Mouse (Mus musculus) CH12.LX (cell line): ENCODE data around the gene Lcn12.

ENCODE experiments used
- BHLHE40 ChIP-seq: IDR thresholded peaks from 2 replicates; pipeline ENCODE4 v1.6.1; 2011; ENCODE audit warnings: mild to moderate bottlenecking, low read depth, low read length, improper control_type of control experiment
- CTCF ChIP-seq, 2 experiments: IDR thresholded peaks in 1 of 2; conservative IDR thresholded peaks in 1 of 2; 2 replicates each; pipeline ENCODE4 v1.5.1; 2011 to 2012; ENCODE audit warnings: low read depth in 2 of 2, low read length in 2 of 2, improper control_type of control experiment in 1 of 2, inconsistent platforms in 1 of 2, mild to moderate bottlenecking in 1 of 2, moderate library complexity in 1 of 2

DNA sequence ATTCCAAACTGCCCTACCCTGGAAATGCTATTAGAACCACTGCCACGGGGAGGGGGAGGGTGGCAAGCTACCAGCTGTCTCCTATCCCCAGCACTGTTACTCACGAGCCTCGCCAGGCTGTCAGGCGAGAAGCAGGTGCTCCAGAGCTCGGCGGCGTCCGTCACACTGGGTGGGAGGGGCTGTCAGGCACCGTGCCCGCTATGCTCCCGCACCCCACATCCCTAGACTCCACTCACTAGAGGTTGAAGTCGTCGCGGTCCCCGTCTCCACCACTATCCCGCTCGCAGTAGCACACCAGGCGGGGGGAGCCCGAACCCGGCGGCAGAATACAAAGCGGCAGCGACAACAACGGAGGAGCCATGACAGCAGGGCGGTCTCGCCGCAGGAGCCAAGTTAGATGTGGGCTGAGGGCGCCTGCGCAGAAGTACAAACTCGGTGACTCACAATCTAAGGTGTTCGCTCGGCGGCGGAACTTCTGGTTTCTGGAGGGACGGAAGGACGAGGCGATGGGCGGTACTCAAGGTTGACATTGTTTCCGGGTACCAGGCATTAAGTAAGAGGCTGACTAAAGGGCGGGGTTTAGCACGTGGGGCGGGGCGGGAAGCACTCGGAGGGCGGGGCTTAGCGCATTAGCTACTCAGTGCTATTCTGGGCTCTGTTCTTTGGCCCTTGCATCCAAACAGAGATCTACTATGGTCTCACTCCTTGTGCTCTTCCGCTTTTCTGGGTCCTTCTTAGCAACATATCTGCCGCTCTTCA is 33.0 kb downstream of the Lcn12 start, which contains the start of gene Paxx:
- TF ChIP-seq CTCF (conservative IDR thresholded peaks at IDR 0.05 in 1 of 2, IDR thresholded peaks at IDR 0.05 in 1 of 2; ENCODE audit: low read depth in 2 of 2, low read length in 2 of 2), result no peak
- TF ChIP-seq BHLHE40, result peak; percentile 91
